Mouse (Mus musculus) midbrain, embryonic 14.5 days (tissue): ENCODE data around the gene H2-Q1. TPM values are rescaled to one million over a fixed set of nuclear protein-coding genes. Genes with fewer than 3 reads are reported as not detected.
A peak's percentile ranks its signal among the peaks of the same experiment; 100 is the strongest.

Experiments
- ATAC-seq: fragments of 200-750 bp; cut with Nextera tagmentation; 2 replicates; pipeline ENCODE4 v1.8.0; 2017; ENCODE audit warnings: moderate number of reproducible peaks, moderate library complexity; ENCODE audit not compliant: low FRiP score, low TSS enrichment
- DNase-seq: peaks from one replicate; pipeline ENCODE4 v3.0.0-alpha.2; 2015
- H3K27ac ChIP-seq: fragments of 300-500 bp; sonication (generic); replicated peaks from 2 replicates; pipeline ENCODE4 v1.5.1; 2014; ENCODE audit warnings: mild to moderate bottlenecking, low read depth, low read length, moderate library complexity
- H3K27me3 ChIP-seq: fragments of 300-500 bp; sonication (generic); 2 replicates; pipeline ENCODE4 v1.6.1; 2014; ENCODE audit warnings: low read length, control low read depth, mixed read lengths; ENCODE audit not compliant: control insufficient read depth, insufficient read depth
- H3K36me3 ChIP-seq: fragments of 300-500 bp; sonication (generic); 2 replicates; pipeline ENCODE4 v1.6.1; 2014; ENCODE audit warnings: low read length, control low read depth; ENCODE audit not compliant: control insufficient read depth, insufficient read depth
- H3K4me1 ChIP-seq: fragments of 300-500 bp; sonication (generic); 2 replicates; pipeline ENCODE4 v1.6.1; 2014; ENCODE audit warnings: mild to moderate bottlenecking, antibody characterized with exemption, low read length, control low read depth; ENCODE audit not compliant: control insufficient read depth, insufficient read depth
- H3K4me2 ChIP-seq: fragments of 300-500 bp; sonication (generic); 2 replicates; pipeline ENCODE4 v1.6.1; 2014; ENCODE audit warnings: mild to moderate bottlenecking, low read length, moderate library complexity
- H3K4me3 ChIP-seq: fragments of 300-500 bp; sonication (generic); replicated peaks from 2 replicates; pipeline ENCODE4 v1.5.1; 2014; ENCODE audit warnings: low read depth, low read length
- H3K9ac ChIP-seq: fragments of 300-500 bp; sonication (generic); replicated peaks from 2 replicates; pipeline ENCODE4 v1.6.1; 2014; ENCODE audit warnings: mild to moderate bottlenecking, low read length, moderate library complexity
- H3K9me3 ChIP-seq: fragments of 300-500 bp; sonication (generic); 2 replicates; pipeline ENCODE4 v1.6.1; 2016; ENCODE audit warnings: low read length, control low read depth, mixed read lengths; ENCODE audit not compliant: control insufficient read depth
- WGBS: fragments of 180-500 bp; shearing (Covaris S2); extraction: QIAGEN DNeasy Blood & Tissue Kit; methylation state at CpG from one replicate; pipeline ENCODE4 v1.1.7; 2014; 5-methylcytosine and 5-hydroxymethylcytosine counted together
- polyA plus RNA-seq: library from polyadenylated mRNA; unstranded; fragments of >200 nt; fragmentation: Nextera tagmentation; extraction: Ambion mirVana; gene quantifications from 2 replicates; pipeline ENCODE4 v1.2.1, GENCODE M21; 2014

The H2-Q1 gene
- polyA plus RNA-seq = 0.16 TPM in 1 of 2 replicates, not detected in the other

DNA sequence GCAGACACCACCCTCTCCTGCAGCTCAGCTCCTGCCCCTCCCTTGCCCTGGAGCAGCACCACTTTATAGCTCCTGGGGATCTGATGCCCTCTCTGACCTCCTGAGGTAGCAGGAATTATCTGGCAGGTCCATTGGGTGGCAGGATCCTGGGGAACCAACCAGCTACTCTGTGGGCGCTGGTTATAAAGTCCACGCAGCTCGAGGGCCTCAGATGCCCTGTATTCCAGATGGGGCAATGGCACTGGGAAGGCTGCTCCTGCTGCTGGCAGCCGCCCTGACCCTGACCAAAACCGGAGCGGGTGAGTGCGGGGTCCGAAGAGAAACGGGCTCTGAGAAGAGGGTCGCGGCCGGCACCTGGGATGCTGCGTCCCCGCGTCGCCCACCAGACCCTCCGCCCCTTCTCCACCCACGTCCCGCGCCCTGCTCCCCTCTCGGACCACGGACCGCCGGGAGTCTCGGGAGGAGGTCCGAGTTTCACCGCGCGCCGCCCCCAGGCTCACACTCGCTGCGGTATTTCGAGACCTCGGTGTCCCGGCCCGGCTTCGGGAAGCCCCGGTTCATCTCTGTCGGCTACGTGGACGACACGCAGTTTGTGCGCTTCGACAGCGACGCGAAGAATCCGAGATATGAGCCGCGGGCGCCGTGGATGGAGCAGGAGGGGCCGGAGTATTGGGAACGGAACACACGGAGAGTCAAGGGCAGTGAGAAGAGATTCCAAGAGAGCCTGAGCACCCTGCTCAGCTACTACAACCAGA lies at the start of gene H2-Q1:
TSS of gene H2-Q1 (plus strand) at position 79 of the 755 bp plus-strand sequence.
- H3K9ac ChIP-seq = peak within 1 kb of the TSS; percentile 36; the same call in 1 of the 2 replicates
- WGBS = 1% methylated on average over 55 of the region's 55 CpGs
- ATAC-seq (no peak), DNase-seq (peak; percentile 37)
- no peaks in the 10 kb centered on the region for H3K36me3 ChIP-seq
- H3K4me3 ChIP-seq = peak within 1 kb of the TSS; percentile 31
- H3K4me1 ChIP-seq = peaks cover 5% of the 10 kb centered on the region; the same call in 1 of the 2 replicates
- no peaks in the 10 kb centered on the region for H3K9me3 ChIP-seq
- no peak within 1 kb of the TSS for H3K27ac ChIP-seq
- H3K4me2 ChIP-seq = peak within 1 kb of the TSS; percentile 58
- peaks cover 12% of the 10 kb centered on the region for H3K27me3 ChIP-seq

DNA sequence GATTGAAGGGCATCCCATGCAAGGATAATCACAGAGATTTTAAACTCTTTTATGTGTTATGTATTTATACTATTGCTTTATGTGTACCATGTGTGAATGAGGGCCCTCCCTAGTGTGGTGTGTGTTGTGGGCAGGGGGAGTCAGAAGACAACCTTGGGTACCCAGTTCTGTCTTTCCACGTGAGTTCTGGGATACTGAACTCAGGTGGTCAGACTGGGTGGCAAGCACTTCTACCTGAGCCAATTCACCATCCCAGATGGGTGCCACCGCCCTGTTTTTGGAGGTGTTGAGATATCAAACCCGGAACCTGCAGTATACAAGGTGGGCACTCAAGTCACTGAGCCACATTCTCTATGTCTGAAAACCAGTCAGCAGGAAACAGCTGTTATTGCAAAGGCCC lies 48.0 kb upstream of the H2-Q1 start:
- H3K4me2 ChIP-seq = no peak overlapping the region
- 68% methylated on average over 3 of the region's 3 CpGs for WGBS
- H3K4me3 ChIP-seq = no peak overlapping the region
- no peak overlapping the region for H3K9ac ChIP-seq
- H3K9me3 ChIP-seq = no peaks in the 10 kb centered on the region
- DNase-seq (no peak), ATAC-seq (no peak)
- H3K36me3 ChIP-seq = no peaks in the 10 kb centered on the region
- H3K27me3 ChIP-seq = peaks cover 10% of the 10 kb centered on the region; the same call in 1 of the 2 replicates
- no peaks in the 10 kb centered on the region for H3K4me1 ChIP-seq
- no peak overlapping the region for H3K27ac ChIP-seq

DNA sequence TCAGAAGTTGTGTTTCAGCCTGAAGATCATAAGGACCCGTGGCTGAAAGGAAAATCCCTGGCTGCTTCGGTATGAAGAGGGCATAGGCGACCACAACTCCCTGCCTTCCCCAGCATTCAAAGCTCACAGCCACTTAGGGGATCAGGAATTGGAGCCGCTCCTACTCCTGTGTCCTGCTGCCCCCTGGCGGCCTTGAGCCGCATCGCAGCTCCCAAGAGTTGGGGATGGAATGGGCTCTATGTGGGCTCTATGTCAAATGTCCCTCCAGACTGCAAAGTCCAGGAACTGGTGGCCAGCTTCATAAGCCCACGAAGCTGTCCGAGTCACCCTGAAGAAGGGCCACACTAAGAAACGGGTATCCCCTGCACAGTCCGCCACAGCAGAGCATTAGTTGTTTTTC lies 45.4 kb upstream of the H2-Q1 start:
- 6% methylated on average over 11 of the region's 11 CpGs for WGBS
- ATAC-seq (no peak), DNase-seq (peak; percentile 91)
- no peaks in the 10 kb centered on the region for H3K4me1 ChIP-seq
- no peak overlapping the region for H3K9ac ChIP-seq
- no peak overlapping the region for H3K27ac ChIP-seq
- no peak overlapping the region for H3K4me2 ChIP-seq
- peaks cover 10% of the 10 kb centered on the region; the same call in 1 of the 2 replicates for H3K27me3 ChIP-seq
- H3K4me3 ChIP-seq = no peak overlapping the region
- H3K9me3 ChIP-seq = no peaks in the 10 kb centered on the region
- no peaks in the 10 kb centered on the region for H3K36me3 ChIP-seq

DNA sequence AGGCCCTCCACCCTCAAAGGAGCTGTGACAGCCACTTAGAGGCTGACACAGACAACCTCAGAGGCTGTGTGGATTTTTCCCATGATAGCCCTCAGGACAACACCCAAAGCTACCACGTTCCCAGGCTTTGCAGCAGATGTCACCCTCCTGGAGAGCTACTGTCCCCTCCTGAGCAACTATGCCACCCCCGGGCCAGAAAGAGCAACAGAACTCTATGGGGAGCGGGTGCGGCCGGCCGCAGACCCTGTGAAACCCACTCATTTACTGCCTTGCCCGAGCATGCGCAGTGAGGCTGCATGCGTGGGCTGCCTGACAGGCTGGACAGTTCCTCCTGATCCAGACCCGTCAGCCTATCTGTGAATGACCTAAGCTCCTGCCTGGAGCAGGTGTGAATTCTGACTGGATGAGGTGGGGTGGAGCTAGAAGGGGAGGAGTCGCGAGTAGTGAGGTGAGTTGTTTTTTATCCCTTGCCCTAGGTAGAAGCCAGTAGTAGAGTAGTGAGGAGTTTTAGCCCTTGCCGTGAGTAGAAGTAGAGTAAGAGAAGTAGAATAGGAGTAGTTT lies 43.8 kb upstream of the H2-Q1 start:
- H3K4me2 ChIP-seq = peak overlapping the region; percentile 30; the same call in 1 of the 2 replicates
- H3K9me3 ChIP-seq = no peaks in the 10 kb centered on the region
- no peaks in the 10 kb centered on the region for H3K36me3 ChIP-seq
- H3K4me1 ChIP-seq = no peaks in the 10 kb centered on the region
- WGBS = 22% methylated on average over 13 of the region's 13 CpGs
- H3K4me3 ChIP-seq = 0 out of 2 replicates have a peak overlapping the region, but pooled peaks have one; percentile 3
- H3K9ac ChIP-seq = no peak overlapping the region
- H3K27ac ChIP-seq = no peak overlapping the region
- ATAC-seq (no peak), DNase-seq (no peak)
- H3K27me3 ChIP-seq = peaks cover 10% of the 10 kb centered on the region; the same call in 1 of the 2 replicates

DNA sequence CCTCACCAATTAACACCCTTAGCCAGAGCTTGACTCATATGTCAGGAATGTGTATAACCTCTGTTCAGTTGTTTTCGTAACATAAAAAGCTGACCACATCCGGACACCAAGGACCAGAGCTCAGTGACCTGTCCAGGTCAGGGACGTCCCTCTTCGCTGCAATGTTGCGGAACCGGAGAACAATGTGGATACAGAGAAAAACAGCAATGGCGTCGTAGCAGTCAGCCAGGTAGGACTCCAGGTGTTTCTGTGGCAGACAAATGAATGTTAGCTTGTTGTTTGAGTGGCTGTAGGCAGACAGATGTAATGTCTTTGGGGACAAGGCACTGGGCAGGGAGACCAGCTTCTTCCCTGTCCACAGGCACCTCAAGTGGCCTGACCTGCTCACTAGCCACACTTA lies 42.2 kb upstream of the H2-Q1 start:
- Histone ChIP-seq H3K9ac (no peak overlapping the region), H3K4me1 (no peaks in the 10 kb centered on the region), H3K27ac (no peak overlapping the region), H3K4me3 (no peak overlapping the region), H3K9me3 (no peaks in the 10 kb centered on the region), H3K36me3 (no peaks in the 10 kb centered on the region), H3K4me2 (no peak overlapping the region), H3K27me3 (peaks cover 10% of the 10 kb centered on the region; the same call in 1 of the 2 replicates)
- ATAC-seq (no peak), DNase-seq (no peak)
- 88% methylated on average over 8 of the region's 8 CpGs for WGBS

DNA sequence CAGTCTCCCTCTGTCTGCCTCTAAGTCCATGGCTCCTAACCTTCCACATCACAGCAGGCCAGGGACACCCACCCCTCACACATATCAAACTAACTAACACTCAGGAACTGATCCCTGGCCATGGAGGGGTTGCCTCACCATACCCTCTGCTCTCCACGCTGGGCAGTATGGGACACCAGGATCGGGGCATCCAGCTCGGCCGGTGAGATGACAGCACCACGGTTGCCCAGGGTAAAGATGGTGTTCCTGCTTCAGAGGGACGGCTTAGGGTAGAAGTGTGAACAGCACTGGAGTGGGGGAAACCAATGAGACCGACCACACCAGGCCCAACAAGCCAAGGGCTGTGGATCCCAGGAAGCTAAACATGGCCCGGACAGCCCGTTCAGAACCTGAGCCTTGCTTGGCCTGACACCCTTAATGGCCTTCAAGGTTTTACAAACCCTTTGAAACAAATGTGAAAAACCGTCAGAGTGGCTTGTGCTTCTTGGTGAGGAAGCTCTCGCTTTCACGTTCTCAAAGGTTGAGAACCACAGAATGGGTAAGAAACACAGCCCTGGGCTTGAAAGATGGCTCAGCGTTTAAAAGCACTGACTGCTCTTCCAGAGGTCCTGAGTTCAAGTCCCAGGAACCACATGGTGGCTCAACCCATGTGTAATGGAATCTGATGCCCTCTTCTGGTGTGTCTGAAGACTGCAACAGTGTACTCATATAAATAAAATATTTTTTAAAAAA lies 41.1 kb upstream of the H2-Q1 start:
- Histone ChIP-seq H3K4me3 (no peak overlapping the region), H3K27ac (no peak overlapping the region), H3K9ac (no peak overlapping the region), H3K9me3 (no peaks in the 10 kb centered on the region), H3K36me3 (no peaks in the 10 kb centered on the region), H3K27me3 (peaks cover 10% of the 10 kb centered on the region; the same call in 1 of the 2 replicates), H3K4me1 (no peaks in the 10 kb centered on the region), H3K4me2 (no peak overlapping the region)
- DNase-seq (no peak), ATAC-seq (no peak)
- WGBS = 93% methylated on average over 13 of the region's 13 CpGs

DNA sequence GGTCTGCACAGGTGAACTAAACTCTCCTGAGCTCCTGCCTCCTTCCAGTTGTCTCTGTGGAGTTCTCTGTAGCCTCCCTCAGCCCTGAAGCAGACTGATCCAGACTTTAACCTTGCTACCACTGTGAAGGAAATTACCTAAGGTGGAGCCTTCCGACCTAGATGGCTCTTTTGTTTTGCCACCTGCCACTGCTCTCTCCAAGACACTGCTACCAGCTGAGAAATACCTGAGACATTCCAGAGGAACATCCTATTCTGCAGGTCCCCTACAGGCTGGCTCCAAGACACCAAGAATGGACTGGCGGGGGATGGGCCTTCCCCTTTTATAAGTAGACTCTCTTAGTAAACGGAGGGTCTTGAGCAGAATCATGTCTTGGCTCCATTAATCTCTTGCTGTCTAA lies 39.9 kb upstream of the H2-Q1 start:
- 79% methylated on average over 3 of the region's 3 CpGs for WGBS
- no peaks in the 10 kb centered on the region for H3K4me1 ChIP-seq
- no peak for DNase-seq
- no peak overlapping the region for H3K9ac ChIP-seq
- no peak for ATAC-seq
- H3K27me3 ChIP-seq = peaks cover 10% of the 10 kb centered on the region; the same call in 1 of the 2 replicates
- H3K4me2 ChIP-seq = no peak overlapping the region
- H3K36me3 ChIP-seq = no peaks in the 10 kb centered on the region
- H3K27ac ChIP-seq = no peak overlapping the region
- H3K9me3 ChIP-seq = no peaks in the 10 kb centered on the region
- H3K4me3 ChIP-seq = no peak overlapping the region

DNA sequence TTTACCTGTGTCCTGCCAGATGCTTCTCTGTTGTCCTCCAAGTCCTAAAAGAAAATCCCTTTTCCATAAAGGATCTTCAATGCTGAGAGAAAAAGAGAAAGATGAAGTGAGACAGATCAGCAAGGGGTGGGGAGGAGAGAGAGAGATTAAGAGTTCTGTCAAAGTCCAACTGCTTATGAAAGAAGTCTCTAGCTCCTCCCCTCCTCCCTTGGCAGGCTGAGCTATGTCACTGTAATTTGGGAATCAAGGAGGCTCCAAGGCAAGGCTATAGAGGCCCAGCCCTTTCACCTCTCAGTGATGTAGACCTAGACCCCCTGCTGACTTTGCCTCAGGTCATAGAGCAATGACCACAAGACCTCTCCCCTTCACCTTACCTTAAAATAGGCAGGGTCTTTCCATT lies 34.8 kb upstream of the H2-Q1 start:
- DNase-seq = no peak
- Histone ChIP-seq H3K4me1 (no peaks in the 10 kb centered on the region), H3K27ac (no peak overlapping the region), H3K27me3 (no peaks in the 10 kb centered on the region), H3K4me3 (no peak overlapping the region), H3K36me3 (no peaks in the 10 kb centered on the region), H3K9me3 (no peaks in the 10 kb centered on the region), H3K4me2 (no peak overlapping the region), H3K9ac (no peak overlapping the region)
- no peak for ATAC-seq
